Mouse (Mus musculus): ENCODE results near the gene Ide. TPM values are rescaled to one million over a fixed set of nuclear protein-coding genes. Genes with fewer than 3 reads are reported as not detected.

The Ide gene
- polyA plus RNA-seq, 1 experiment = 24.8 TPM

DNA sequence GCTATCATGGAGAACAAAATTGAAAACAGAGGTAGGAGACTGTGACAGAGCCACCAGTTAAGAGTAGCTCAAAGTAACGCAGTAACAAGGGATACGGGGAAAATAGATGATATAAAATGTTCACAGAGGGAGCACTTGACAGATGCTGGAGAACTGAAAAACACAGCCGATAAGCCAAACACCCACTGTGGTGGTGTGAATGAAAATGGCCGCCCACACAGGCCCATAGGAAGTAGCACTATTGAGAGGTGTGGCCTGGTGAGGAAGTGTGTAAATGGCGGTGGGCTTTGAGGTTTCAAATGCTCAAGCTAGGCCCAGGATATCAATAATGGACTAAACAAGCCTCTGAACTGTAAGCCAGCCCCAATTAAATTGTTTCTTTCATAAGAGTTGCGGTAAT lies 26.2 kb downstream of the Ide start:
- Histone ChIP-seq H3K27ac (ENCODE audit: insufficient read depth, low read depth, low read length) (no peak overlapping the region), H3K4me3 (ENCODE audit: insufficient read depth, low read length) (no peak overlapping the region), H3K4me1 (ENCODE audit: control insufficient read depth, insufficient read depth, low read length) (peaks cover 18% of the 10 kb centered on the region)
- TF ChIP-seq POLR2A (IDR thresholded peaks at IDR 0.05; ENCODE audit: borderline replicate concordance, low read depth, low read length) (no peak), CTCF (IDR thresholded peaks at IDR 0.05; ENCODE audit: low read depth, low read length) (no peak)

DNA sequence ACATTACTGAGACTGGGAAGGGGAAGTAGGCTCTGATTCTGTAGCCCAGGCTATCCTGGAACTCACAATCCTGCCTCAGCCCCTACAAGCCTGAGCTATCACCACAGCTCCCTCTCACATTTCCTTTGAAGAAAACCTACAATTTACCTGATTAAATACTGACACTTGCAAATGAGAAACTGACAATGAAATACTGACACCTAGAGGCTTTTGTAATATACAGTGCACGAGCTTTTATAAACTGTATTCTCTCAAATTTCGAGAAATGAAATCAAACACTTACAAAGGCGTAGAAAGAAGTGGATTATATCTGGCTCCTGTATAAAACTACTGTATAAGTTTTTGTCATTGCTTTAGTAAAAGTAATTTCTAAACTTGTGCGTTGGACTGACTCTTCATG lies 27.5 kb downstream of the Ide start:
- Histone ChIP-seq H3K4me3 (ENCODE audit: insufficient read depth, low read length) (no peak overlapping the region), H3K27ac (ENCODE audit: insufficient read depth, low read depth, low read length) (no peak overlapping the region), H3K4me1 (ENCODE audit: control insufficient read depth, insufficient read depth, low read length) (peaks cover 18% of the 10 kb centered on the region)
- TF ChIP-seq CTCF (IDR thresholded peaks at IDR 0.05; ENCODE audit: low read depth, low read length) (no peak), POLR2A (IDR thresholded peaks at IDR 0.05; ENCODE audit: borderline replicate concordance, low read depth, low read length) (no peak)

DNA sequence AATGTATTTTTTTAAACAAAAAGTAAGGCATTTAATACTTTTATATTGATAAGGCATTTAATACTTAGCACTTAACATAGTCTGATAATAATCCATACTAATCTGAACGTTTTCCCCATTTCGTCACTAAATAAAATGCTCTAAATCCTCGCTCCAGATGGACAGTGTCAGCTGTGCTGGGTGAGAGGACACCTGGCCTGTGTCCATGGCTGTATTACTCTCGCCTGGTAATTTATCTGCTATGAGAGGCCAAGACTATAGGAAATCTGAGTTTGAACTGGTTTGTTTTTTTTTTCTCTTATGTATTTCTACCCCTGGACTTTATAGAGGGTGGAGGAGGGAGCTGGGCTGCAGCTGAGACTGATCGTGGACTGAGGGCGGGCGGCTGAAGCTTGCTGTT lies 28.7 kb downstream of the Ide start:
- H3K27ac ChIP-seq (ENCODE audit: insufficient read depth, low read depth, low read length) = no peak overlapping the region
- H3K4me1 ChIP-seq (ENCODE audit: control insufficient read depth, insufficient read depth, low read length) = peaks cover 18% of the 10 kb centered on the region
- TF ChIP-seq CTCF (IDR thresholded peaks at IDR 0.05; ENCODE audit: low read depth, low read length) (no peak), POLR2A (IDR thresholded peaks at IDR 0.05; ENCODE audit: borderline replicate concordance, low read depth, low read length) (no peak)
- no peak overlapping the region for H3K4me3 ChIP-seq (ENCODE audit: insufficient read depth, low read length)

DNA sequence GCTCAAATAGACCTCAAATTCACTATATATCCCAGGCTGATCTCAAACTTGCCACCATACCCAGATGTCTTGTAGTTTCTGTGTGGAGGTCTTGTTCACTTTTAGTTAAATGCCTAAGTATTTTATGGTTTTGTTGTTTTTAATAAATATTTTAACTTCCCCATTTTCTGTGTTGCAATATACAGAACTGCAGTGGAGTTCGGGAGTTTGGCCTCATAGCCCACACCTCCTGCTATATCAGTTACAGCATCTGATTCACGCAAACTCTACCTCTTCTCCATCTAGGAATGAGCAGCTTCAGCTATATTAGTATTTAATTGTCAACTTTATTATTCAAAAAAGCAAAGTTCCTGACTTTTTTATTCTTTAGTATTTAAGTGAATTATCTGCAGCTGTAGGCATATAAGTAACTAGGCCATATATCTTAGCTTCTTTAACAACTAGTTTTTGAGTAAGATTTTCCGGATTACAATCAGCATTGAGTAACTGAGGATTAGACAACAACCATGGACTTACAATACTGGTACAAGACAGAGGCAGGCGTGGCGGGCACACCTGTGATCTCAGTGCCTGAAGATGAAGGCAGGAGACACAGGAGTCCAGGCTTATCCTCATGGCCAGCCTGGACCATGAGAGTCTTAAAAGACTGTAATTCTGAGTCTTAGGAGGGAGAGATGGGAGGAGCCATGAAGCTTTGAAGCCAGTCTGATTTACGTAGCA lies 29.7 kb downstream of the Ide start:
- Histone ChIP-seq H3K4me3 (ENCODE audit: insufficient read depth, low read length) (no peak overlapping the region), H3K27ac (ENCODE audit: insufficient read depth, low read depth, low read length) (peak overlapping the region; percentile 35), H3K4me1 (ENCODE audit: control insufficient read depth, insufficient read depth, low read length) (peaks cover 18% of the 10 kb centered on the region)
- TF ChIP-seq CTCF (IDR thresholded peaks at IDR 0.05; ENCODE audit: low read depth, low read length) (no peak), POLR2A (IDR thresholded peaks at IDR 0.05; ENCODE audit: borderline replicate concordance, low read depth, low read length) (no peak)

DNA sequence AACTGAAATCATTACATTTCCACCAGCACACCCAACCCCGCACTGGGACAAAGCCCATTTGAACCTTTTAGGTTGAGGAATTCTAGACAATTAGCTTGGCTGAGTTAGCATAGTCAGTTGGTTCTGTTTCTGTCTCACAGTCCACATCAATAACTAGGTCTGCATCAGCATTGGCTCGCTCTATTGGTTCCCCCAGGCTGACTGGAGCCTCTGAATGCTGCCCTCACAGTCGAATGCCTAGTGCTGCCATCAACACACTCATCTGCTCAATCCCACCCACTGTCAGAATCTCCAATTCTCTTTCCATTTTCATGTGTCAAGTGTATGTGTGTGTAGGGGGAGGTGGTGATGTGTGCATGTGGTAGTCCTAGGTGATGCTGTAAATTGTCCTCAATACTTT lies 31.5 kb downstream of the Ide start:
- Histone ChIP-seq H3K4me3 (ENCODE audit: insufficient read depth, low read length) (no peak overlapping the region), H3K27ac (ENCODE audit: insufficient read depth, low read depth, low read length) (no peak overlapping the region), H3K4me1 (ENCODE audit: control insufficient read depth, insufficient read depth, low read length) (peaks cover 18% of the 10 kb centered on the region)
- TF ChIP-seq CTCF (IDR thresholded peaks at IDR 0.05; ENCODE audit: low read depth, low read length) = no peak
- no peak for TF ChIP-seq POLR2A (IDR thresholded peaks at IDR 0.05; ENCODE audit: borderline replicate concordance, low read depth, low read length)

DNA sequence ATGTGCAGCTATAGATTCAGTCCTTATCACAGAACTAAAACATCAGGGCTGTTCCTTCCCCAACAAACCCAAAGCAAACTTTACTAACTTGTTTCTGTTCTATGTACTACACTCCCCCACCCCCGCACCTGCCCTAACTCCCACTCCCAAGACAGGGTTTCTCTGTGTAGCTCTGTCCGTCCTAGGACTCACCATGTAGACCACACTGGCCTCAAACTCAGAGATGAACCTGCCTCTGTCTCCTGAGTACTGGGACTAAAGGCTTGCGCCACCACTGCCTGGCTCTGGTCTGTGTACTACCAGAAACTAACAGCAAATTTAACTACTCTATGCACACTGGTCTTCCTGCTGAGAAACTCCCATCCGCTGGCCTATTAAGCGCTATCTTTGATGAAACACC lies 32.8 kb downstream of the Ide start:
- no peak for TF ChIP-seq CTCF (IDR thresholded peaks at IDR 0.05; ENCODE audit: low read depth, low read length)
- TF ChIP-seq POLR2A (IDR thresholded peaks at IDR 0.05; ENCODE audit: borderline replicate concordance, low read depth, low read length) = no peak
- Histone ChIP-seq H3K4me1 (ENCODE audit: control insufficient read depth, insufficient read depth, low read length) (peaks cover 18% of the 10 kb centered on the region), H3K4me3 (ENCODE audit: insufficient read depth, low read length) (no peak overlapping the region), H3K27ac (ENCODE audit: insufficient read depth, low read depth, low read length) (no peak overlapping the region)

DNA sequence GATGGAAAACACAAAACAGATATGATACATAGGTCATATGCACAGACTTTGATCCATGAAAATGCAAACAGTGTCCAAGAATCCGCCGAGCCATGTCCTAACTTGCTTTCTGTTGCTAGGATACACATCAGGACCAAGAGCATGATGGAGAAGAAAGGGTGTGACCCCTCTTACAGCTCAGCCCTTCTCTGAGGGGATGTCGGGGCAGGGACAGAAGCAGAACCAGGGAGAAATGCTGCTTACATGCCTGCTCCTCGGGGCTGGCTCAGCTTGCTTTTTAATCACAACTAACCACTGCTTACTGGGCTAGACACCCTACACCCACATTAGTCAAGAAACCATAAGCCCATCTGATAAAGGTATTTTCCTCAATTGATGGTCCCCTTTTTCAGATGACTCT lies 33.6 kb downstream of the Ide start:
- no peak overlapping the region for H3K27ac ChIP-seq (ENCODE audit: insufficient read depth, low read depth, low read length)
- no peak for TF ChIP-seq CTCF (IDR thresholded peaks at IDR 0.05; ENCODE audit: low read depth, low read length)
- no peak for TF ChIP-seq POLR2A (IDR thresholded peaks at IDR 0.05; ENCODE audit: borderline replicate concordance, low read depth, low read length)
- H3K4me1 ChIP-seq (ENCODE audit: control insufficient read depth, insufficient read depth, low read length) = peaks cover 16% of the 10 kb centered on the region
- H3K4me3 ChIP-seq (ENCODE audit: insufficient read depth, low read length) = no peak overlapping the region

DNA sequence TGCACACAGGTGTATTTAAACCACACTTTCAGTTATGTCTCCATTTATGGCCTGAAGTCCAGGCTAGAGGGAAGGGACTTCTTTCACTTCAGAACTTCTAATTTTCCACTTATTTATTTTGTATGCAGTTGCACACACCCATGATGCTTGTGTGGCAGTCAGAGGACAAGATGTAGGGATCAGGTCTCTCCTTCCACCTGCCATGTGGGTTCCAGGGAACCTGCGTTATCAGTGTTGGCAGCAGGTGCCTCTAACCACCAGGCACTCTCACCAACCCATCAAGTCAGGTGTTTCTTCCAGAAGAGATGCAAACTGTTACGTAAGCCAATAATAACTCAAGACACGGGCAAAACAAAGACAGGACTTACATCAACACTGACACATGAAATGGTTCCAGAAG lies 35.9 kb downstream of the Ide start:
- Histone ChIP-seq H3K4me3 (ENCODE audit: insufficient read depth, low read length) (no peak overlapping the region), H3K4me1 (ENCODE audit: control insufficient read depth, insufficient read depth, low read length) (peaks cover under 1% of the 10 kb centered on the region; the same call in 1 of the 2 replicates), H3K27ac (ENCODE audit: insufficient read depth, low read depth, low read length) (no peak overlapping the region)
- TF ChIP-seq CTCF (IDR thresholded peaks at IDR 0.05; ENCODE audit: low read depth, low read length) (no peak), POLR2A (IDR thresholded peaks at IDR 0.05; ENCODE audit: borderline replicate concordance, low read depth, low read length) (no peak)

DNA sequence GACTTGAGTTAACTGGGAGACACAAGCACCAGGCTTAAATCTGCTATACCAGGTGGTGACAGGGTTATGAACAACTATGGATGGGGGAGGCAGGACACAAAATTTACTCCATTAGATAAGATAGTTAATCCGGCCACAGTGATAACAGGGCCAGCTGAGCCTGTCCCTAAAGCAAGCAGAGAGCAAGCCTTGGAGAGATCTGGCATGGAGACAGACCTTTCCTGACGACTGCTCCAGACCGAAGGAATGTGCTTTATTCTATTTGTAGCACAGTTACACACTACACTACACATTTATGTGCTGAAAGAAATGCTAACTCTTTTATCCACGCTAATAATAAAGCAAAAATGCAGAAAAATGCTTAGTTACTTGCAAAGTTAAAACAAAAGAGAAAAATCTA lies 46.0 kb downstream of the Ide start:
- Histone ChIP-seq H3K27ac (ENCODE audit: insufficient read depth, low read depth, low read length) (no peak overlapping the region), H3K4me1 (ENCODE audit: control insufficient read depth, insufficient read depth, low read length) (peaks cover 6% of the 10 kb centered on the region), H3K4me3 (ENCODE audit: insufficient read depth, low read length) (no peak overlapping the region)
- TF ChIP-seq CTCF (IDR thresholded peaks at IDR 0.05; ENCODE audit: low read depth, low read length) (no peak), POLR2A (IDR thresholded peaks at IDR 0.05; ENCODE audit: borderline replicate concordance, low read depth, low read length) (no peak)

DNA sequence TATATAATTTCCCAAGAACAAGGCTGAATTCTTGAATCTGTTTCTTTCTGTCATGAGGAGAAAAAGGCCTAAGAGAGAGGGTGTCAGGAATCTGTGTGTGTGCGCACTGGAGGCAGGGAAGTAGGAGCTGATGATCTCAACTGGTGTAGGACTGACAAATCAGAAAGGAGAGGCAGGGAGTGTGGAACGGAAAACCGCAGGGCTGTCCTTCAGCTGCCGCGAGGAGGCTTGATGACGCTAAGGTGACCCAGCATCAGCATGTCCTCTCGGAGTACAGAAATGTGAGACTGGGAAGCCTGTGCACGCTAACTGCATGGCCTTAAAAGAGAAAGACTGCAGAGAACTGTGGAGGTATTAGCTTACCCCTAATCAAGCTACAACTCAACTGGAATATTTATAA lies 46.7 kb downstream of the Ide start:
- no peak overlapping the region for H3K4me3 ChIP-seq (ENCODE audit: insufficient read depth, low read length)
- TF ChIP-seq POLR2A (IDR thresholded peaks at IDR 0.05; ENCODE audit: borderline replicate concordance, low read depth, low read length) (no peak), CTCF (IDR thresholded peaks at IDR 0.05; ENCODE audit: low read depth, low read length) (no peak)
- H3K27ac ChIP-seq (ENCODE audit: insufficient read depth, low read depth, low read length) = no peak overlapping the region
- peaks cover 6% of the 10 kb centered on the region for H3K4me1 ChIP-seq (ENCODE audit: control insufficient read depth, insufficient read depth, low read length)
